17 mouse cellular contexts compared by ENCODE assay signal in genomic region chr11:10484011-10484410, GRCm38 (mm10).
DNase-seq lines count a peak whose midpoint lies in the region; ATAC-seq lines count a peak whose summit lies in the region.
"Had no signal": no experiment of that assay in that cellular context is flagged by ENCODE, and none has a peak within 500 bp of the region (broad histone marks: within the 10 kb centered on the region; RNA-seq: fewer than 3 reads in every experiment).

No protein-coding gene starts in this region.

- peak; percentile 90 for ATAC-seq in granulocyte monocyte progenitor cell, adult 5-6 weeks (replicated peaks; ENCODE audit: poor library complexity, severe bottlenecking)
- peak; percentile 87 for ATAC-seq in megakaryocyte progenitor cell, adult 5-6 weeks (replicated peaks; ENCODE audit: poor library complexity)
- ATAC-seq in frontal cortex, adult (ENCODE audit: low TSS enrichment): no peak
- ATAC-seq: activated CD4-positive, CD25-positive, alpha-beta regulatory T cell, adult 4 months; CD4-positive, CD25-positive, alpha-beta regulatory T cell, adult 4 months; Patski had no signal

- no peak for DNase-seq in left cerebral cortex, adult 9 months (ENCODE audit: low spot score in 2 of 2)
- DNase-seq: adrenal gland, adult 2 months; adrenal gland, adult 8-10 months; adrenal gland, postnatal 10 days; adrenal gland, postnatal 14 days; adrenal gland, postnatal 25 days; adrenal gland, postnatal 36 days; B cell, adult 2 months; cerebellum, adult 11 months; cerebellum, adult 11-12 months; cerebellum, adult 18-20 months had no signal
